Mouse (Mus musculus): ENCODE measurements around the gene Rgs3.

DNA sequence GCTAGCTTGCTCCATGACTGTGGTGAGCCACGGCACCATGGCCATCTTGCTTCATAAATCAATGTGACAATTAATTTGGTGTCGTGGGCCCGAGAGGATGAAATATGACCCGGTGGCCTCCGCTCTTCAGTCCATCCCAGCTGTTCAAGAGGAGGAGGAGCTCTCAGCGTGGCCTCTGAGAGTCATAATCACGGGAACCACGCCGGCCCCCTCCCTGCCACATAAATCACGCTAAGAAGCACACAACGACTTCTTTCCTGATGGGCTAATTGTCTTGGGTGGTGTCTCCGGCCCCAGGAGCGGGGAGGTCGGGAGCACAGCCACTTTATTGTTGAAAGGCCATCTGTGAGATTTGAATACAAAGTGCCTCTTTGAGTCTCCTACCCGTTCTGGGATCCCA, 99.6 kb downstream of the Rgs3 start:
- TF ChIP-seq CTCF (IDR thresholded peaks at IDR 0.05; ENCODE audit: borderline replicate concordance, extremely low read depth, insufficient read depth, insufficient read length) (no peak), POLR2A (IDR thresholded peaks at IDR 0.05; ENCODE audit: borderline replicate concordance, extremely low read depth, insufficient read depth, insufficient read length, poor library complexity, severe bottlenecking) (no peak)

All from brain, embryonic 14.5 days (tissue).